Mouse (Mus musculus) stomach, postnatal 0 days (tissue): ENCODE measurements at regions not wholly inside any gene's neighbourhood (a gene's known extent, or its start where the extent isn't known, plus 50 kb on each side); places are given as distances from the start of the nearest gene placed in this dataset.
"Not testable (repeated sequence)": the region's sequence is repeated elsewhere in the genome, so short reads cannot be mapped to it uniquely, and the experiment has no call there.

ENCODE experiments used
- ATAC-seq: fragments of 200-750 bp; cut with Nextera tagmentation; 2 replicates; pipeline ENCODE4 v1.8.0; 2017; ENCODE audit not compliant: low FRiP score, low TSS enrichment
- DNase-seq: peaks from one replicate; pipeline ENCODE4 v3.0.0-alpha.2; 2016; ENCODE audit warnings: low spot score
- H3K27ac ChIP-seq: fragments of 300-500 bp; sonication (generic); replicated peaks from 2 replicates; pipeline ENCODE4 v1.5.1; 2014; ENCODE audit warnings: mild to moderate bottlenecking, control low read depth
- H3K27me3 ChIP-seq: fragments of 300-500 bp; sonication (generic); 2 replicates; pipeline ENCODE4 v1.6.1; 2014; ENCODE audit warnings: low read length; ENCODE audit not compliant: control insufficient read depth, insufficient read depth
- H3K36me3 ChIP-seq: fragments of 300-500 bp; sonication (generic); 2 replicates; pipeline ENCODE4 v1.6.1; 2014; ENCODE audit warnings: low read length, mixed read lengths; ENCODE audit not compliant: control insufficient read depth, insufficient read depth
- H3K4me1 ChIP-seq: fragments of 300-500 bp; sonication (generic); replicated peaks from 2 replicates; pipeline ENCODE4 v1.6.1; 2014; ENCODE audit warnings: antibody characterized with exemption; ENCODE audit not compliant: control insufficient read depth, insufficient read depth
- H3K4me2 ChIP-seq: fragments of 300-500 bp; sonication (generic); replicated peaks from 2 replicates; pipeline ENCODE4 v1.6.1; 2014; ENCODE audit warnings: low read depth, mild to moderate bottlenecking, control low read depth, moderate library complexity
- H3K4me3 ChIP-seq: fragments of 300-500 bp; sonication (generic); 2 replicates; pipeline ENCODE4 v1.5.1; 2014; ENCODE audit warnings: low read depth, low read length, control low read depth
- H3K9ac ChIP-seq: fragments of 300-500 bp; sonication (generic); 2 replicates; pipeline ENCODE4 v1.6.1; 2014; ENCODE audit warnings: mild to moderate bottlenecking, low read length, control low read depth, mixed read lengths
- H3K9me3 ChIP-seq: fragments of 300-500 bp; sonication (generic); 2 replicates; pipeline ENCODE4 v1.6.1; 2016; ENCODE audit warnings: low read length; ENCODE audit not compliant: control insufficient read depth
- CTCF ChIP-seq: IDR thresholded peaks from 2 replicates; pipeline ENCODE4 v1.5.1; 2016; ENCODE audit warnings: antibody characterized with exemption, low read depth, mild to moderate bottlenecking, moderate library complexity
- EP300 ChIP-seq: optimal IDR thresholded peaks from 2 replicates; pipeline ENCODE3; 2016; ENCODE audit warnings: antibody characterized with exemption
- WGBS: fragments of 180-500 bp; shearing (Covaris S2); extraction: QIAGEN DNeasy Blood & Tissue Kit; methylation state at CpG from one replicate; pipeline ENCODE4 v1.1.7; 2014; 5-methylcytosine and 5-hydroxymethylcytosine counted together

DNA sequence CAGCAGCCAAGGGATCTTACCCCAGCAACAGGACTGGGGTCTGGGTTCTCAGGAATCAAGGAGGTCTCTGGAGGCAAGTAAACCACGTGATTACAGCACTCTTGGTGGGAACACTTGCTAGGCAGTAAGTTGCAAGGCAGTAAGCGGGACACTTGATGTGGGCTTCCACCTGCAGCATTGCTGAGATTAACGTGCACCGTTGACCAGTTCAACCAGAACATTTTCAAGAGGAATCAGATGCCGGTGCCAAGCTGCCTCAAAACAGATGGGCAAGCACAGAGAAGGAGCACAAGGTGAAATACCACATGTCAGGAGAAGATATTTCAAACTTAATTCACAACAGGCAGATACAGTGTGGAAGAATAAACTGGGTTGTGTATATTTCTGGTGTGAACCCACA is 190.9 kb downstream of the Osr1 start:
- ATAC-seq, result no peak
- H3K4me1 ChIP-seq, result no peaks in the 10 kb centered on the region
- H3K9me3 ChIP-seq, result no peaks in the 10 kb centered on the region
- H3K36me3 ChIP-seq, result no peaks in the 10 kb centered on the region
- no peak overlapping the region for H3K9ac ChIP-seq
- TF ChIP-seq EP300 (no peak), CTCF (no peak)
- H3K27me3 ChIP-seq, result no peaks in the 10 kb centered on the region
- no peak overlapping the region for H3K4me2 ChIP-seq
- H3K4me3 ChIP-seq, result no peak overlapping the region
- DNase-seq, result no peak
- no peak overlapping the region for H3K27ac ChIP-seq
- 57% methylated on average over 5 of the region's 5 CpGs for WGBS

DNA sequence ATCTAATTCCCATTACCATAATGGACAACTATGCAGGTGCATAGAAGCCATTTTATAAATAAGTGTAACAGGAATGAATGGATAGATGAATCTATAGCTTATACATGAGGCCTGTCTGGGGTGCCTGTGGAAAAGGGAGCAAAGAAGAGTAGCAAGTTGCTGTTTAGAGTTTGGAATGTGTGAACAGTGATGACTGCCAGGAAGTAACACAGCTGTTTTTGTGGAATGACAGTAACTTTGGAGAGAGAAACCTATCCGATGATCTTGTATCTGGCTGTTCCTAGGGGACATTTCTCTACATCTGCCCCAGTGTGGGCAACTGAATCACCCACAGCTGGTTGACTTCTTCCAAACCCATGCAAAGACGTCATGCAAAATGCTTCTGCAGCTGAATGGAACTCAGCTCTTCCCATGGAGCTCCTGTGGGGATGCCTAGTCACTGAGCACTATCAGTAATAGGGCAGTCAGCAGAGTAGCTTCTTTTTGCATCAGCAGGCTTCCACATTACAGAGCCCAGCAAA is 192.4 kb downstream of the Osr1 start:
- not testable (repeated sequence) for H3K36me3 ChIP-seq, H3K9me3 ChIP-seq, H3K4me3 ChIP-seq, H3K4me2 ChIP-seq, H3K27ac ChIP-seq, H3K9ac ChIP-seq, ATAC-seq, H3K27me3 ChIP-seq, DNase-seq, H3K4me1 ChIP-seq
- 53% methylated on average over 2 of the region's 2 CpGs for WGBS

DNA sequence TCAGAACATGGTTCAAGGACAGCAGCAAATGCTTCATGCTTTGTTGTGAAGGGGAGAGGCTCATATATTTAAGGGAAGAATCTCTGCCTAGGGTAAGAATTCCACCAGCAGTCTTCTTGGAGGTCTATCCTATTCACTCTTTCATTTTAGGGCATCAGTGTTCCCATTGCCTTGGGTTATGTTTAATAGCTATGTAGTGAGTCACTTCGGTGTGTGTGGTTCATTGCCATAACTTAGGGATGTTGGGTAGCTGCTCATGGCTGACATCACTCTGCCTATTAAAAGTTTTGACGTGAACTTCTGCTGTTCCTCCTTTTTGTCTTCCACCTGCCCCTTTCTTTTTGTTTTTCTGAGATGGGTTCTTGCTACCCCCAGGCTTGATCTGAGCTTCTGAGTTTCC is 192.9 kb downstream of the Osr1 start:
- no peaks in the 10 kb centered on the region for H3K36me3 ChIP-seq
- H3K9me3 ChIP-seq, result no peaks in the 10 kb centered on the region
- no peak overlapping the region for H3K4me3 ChIP-seq
- TF ChIP-seq EP300, result no peak
- no peak for TF ChIP-seq CTCF
- no peak overlapping the region for H3K27ac ChIP-seq
- DNase-seq, result no peak
- no peak overlapping the region for H3K4me2 ChIP-seq
- no peak for ATAC-seq
- 83% methylated on average over 2 of the region's 2 CpGs for WGBS
- H3K9ac ChIP-seq, result no peak overlapping the region
- H3K4me1 ChIP-seq, result no peaks in the 10 kb centered on the region
- no peaks in the 10 kb centered on the region for H3K27me3 ChIP-seq

DNA sequence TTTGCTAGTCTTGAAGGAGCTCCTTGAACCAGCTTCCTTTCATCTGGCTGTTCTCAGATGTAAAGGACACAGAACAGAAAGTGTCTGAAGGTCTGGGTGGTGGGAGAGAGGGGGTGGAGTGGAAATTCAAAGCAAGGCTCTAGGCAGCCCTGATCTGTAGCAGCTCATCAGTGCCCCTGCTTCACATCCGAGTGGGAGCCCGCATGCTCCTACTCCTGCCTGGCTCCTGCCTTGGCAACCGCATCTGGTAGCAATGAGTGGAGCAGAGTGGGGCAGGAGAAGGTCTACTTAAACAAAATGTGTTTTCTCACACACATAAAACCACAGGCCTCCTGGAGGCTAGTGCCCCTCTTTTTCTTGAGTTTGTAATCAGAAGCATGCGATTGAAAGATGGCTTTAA is 201.0 kb downstream of the Osr1 start:
- Histone ChIP-seq H3K9ac (no peak overlapping the region), H3K27me3 (no peaks in the 10 kb centered on the region), H3K36me3 (no peaks in the 10 kb centered on the region), H3K27ac (no peak overlapping the region), H3K9me3 (no peaks in the 10 kb centered on the region), H3K4me3 (no peak overlapping the region), H3K4me1 (no peaks in the 10 kb centered on the region), H3K4me2 (no peak overlapping the region)
- TF ChIP-seq CTCF, result no peak
- TF ChIP-seq EP300, result no peak
- ATAC-seq (no peak), DNase-seq (no peak)
- 88% methylated on average over 4 of the region's 4 CpGs for WGBS

DNA sequence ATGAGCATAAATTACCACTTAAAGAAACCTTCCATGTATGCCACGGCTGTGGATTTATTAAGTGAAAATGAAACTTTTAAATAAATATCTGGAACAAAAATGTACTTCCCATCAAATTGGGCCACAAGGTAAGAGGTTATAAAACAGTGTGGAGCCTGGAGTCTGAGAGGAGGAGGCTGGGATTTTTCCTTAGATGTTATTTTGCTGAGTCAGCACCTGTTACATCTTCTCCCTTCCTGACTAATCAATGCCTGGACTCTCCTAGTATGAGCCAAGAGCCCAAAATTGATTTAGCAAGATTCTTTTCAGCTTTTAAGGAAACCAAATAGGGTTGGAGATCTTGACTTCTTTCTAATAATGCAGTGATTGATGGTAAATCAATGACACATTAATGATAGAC is 203.0 kb downstream of the Osr1 start:
- no peak for TF ChIP-seq CTCF
- no peak for TF ChIP-seq EP300
- no peaks in the 10 kb centered on the region for H3K9me3 ChIP-seq
- H3K4me1 ChIP-seq, result no peaks in the 10 kb centered on the region
- H3K4me3 ChIP-seq, result no peak overlapping the region
- no peaks in the 10 kb centered on the region for H3K27me3 ChIP-seq
- no peak overlapping the region for H3K9ac ChIP-seq
- no peak overlapping the region for H3K27ac ChIP-seq
- ATAC-seq (no peak), DNase-seq (no peak)
- H3K36me3 ChIP-seq, result no peaks in the 10 kb centered on the region
- no peak overlapping the region for H3K4me2 ChIP-seq
- 79% methylated on average over 1 of the region's 1 CpGs for WGBS

DNA sequence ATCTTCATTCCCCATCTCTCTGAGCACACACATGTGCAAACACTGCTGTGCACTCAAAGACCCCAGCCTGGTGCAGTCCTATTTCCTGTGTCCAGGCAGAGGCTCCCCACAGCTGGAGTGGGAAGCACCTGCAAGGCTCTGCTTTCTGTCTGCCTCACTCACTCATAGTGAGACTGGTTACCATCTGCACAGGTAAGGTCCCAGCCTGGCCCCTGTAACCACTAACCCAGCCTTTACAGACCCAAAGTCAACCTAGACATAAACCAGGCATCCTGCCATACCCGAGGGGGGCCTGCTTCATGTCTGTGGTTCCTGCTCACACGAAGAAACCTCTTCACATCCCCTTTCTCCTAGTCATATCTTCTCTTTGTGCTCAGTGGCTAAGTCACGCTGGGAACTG is 232.4 kb downstream of the Osr1 start:
- H3K27me3 ChIP-seq, result no peaks in the 10 kb centered on the region
- no peak overlapping the region for H3K4me2 ChIP-seq
- no peaks in the 10 kb centered on the region for H3K9me3 ChIP-seq
- H3K4me3 ChIP-seq, result no peak overlapping the region
- H3K36me3 ChIP-seq, result no peaks in the 10 kb centered on the region
- no peak overlapping the region for H3K27ac ChIP-seq
- H3K4me1 ChIP-seq, result no peaks in the 10 kb centered on the region
- H3K9ac ChIP-seq, result no peak overlapping the region
- ATAC-seq, result no peak
- WGBS, result 28% methylated on average over 3 of the region's 3 CpGs
- TF ChIP-seq CTCF (no peak), EP300 (no peak)
- DNase-seq, result no peak
